Mouse (Mus musculus) hindbrain, postnatal 0 days (tissue): Measurements from ENCODE around the gene Mipol1. TPM values are rescaled to one million over a fixed set of nuclear protein-coding genes. Genes with fewer than 3 reads are reported as not detected.

ENCODE experiments used
- ATAC-seq: fragments of 200-750 bp; cut with Nextera tagmentation; 2 replicates; pipeline ENCODE4 v1.8.0; 2017; ENCODE audit warnings: mild to moderate bottlenecking, moderate TSS enrichment, moderate library complexity
- DNase-seq: peaks from one replicate; pipeline ENCODE4 v3.0.0-alpha.2; 2015; ENCODE audit warnings: low spot score
- H3K27ac ChIP-seq: fragments of 300-500 bp; sonication (generic); 2 replicates; pipeline ENCODE4 v1.5.1; 2014; ENCODE audit warnings: mild to moderate bottlenecking
- H3K27me3 ChIP-seq: fragments of 300-500 bp; sonication (generic); 2 replicates; pipeline ENCODE4 v1.6.1; 2014; ENCODE audit warnings: low read length, mixed read lengths; ENCODE audit not compliant: insufficient read depth
- H3K36me3 ChIP-seq: fragments of 300-500 bp; sonication (generic); 2 replicates; pipeline ENCODE4 v1.6.1; 2014; ENCODE audit warnings: low read length, mixed read lengths; ENCODE audit not compliant: insufficient read depth
- H3K4me1 ChIP-seq: fragments of 300-500 bp; sonication (generic); 2 replicates; pipeline ENCODE4 v1.6.1; 2014; ENCODE audit warnings: antibody characterized with exemption, low read length, mixed read lengths; ENCODE audit not compliant: insufficient read depth
- H3K4me2 ChIP-seq: fragments of 300-500 bp; sonication (generic); 2 replicates; pipeline ENCODE4 v1.6.1; 2014; ENCODE audit warnings: low read depth, mild to moderate bottlenecking, low read length, moderate library complexity, mixed read lengths
- H3K4me3 ChIP-seq: fragments of 300-500 bp; sonication (generic); 2 replicates; pipeline ENCODE4 v1.5.1; 2014; ENCODE audit warnings: low read length
- H3K9ac ChIP-seq: fragments of 300-500 bp; sonication (generic); replicated peaks from 2 replicates; pipeline ENCODE4 v1.6.1; 2014; ENCODE audit warnings: mild to moderate bottlenecking, low read length, moderate library complexity, mixed read lengths
- H3K9me3 ChIP-seq: fragments of 300-500 bp; sonication (generic); 2 replicates; pipeline ENCODE4 v1.6.1; 2016; ENCODE audit warnings: low read length, mixed read lengths
- CTCF ChIP-seq: IDR thresholded peaks from 2 replicates; pipeline ENCODE4 v1.5.1; 2016; ENCODE audit warnings: antibody characterized with exemption, control low read depth, low read depth
- WGBS: fragments of 180-500 bp; shearing (Covaris S2); extraction: QIAGEN DNeasy Blood & Tissue Kit; methylation state at CpG from one replicate; pipeline ENCODE4 v1.1.7; 2014; 5-methylcytosine and 5-hydroxymethylcytosine counted together
- polyA plus RNA-seq: library from polyadenylated mRNA; unstranded; fragments of >200 nt; fragmentation: Nextera tagmentation; extraction: Ambion mirVana; gene quantifications from 2 replicates; pipeline ENCODE4 v1.2.1, GENCODE M21; 2015
- total RNA-seq: library from RNA; depleted of rRNA; stranded (reverse); fragments of >200 nt; gene quantifications from 2 replicates; pipeline ENCODE4 v1.2.3, GENCODE M21; 2014

Gene Mipol1
- total and polyA plus RNA-seq, 2 experiments from 2014 or later, result 4.5 to 6.3 TPM

- Histone ChIP-seq H3K27me3 (no peaks in the 10 kb centered on the region), H3K4me1 (no peaks in the 10 kb centered on the region), H3K36me3 (no peaks in the 10 kb centered on the region), H3K9ac (no peak overlapping the region), H3K27ac (no peak overlapping the region), H3K9me3 (no peaks in the 10 kb centered on the region), H3K4me3 (no peak overlapping the region), H3K4me2 (no peak overlapping the region)
- WGBS, result 78% methylated on average over 1 of the region's 1 CpGs
- ATAC-seq, result no peak
- no peak for TF ChIP-seq CTCF
- no peak for DNase-seq
Observed at GRCm38 (mm10) chr12:57449299-57449698, 219.1 kb downstream of the Mipol1 start.

GRCm38 (mm10) chr12:57450017-57450583 lies 219.9 kb downstream of the Mipol1 start:
- ATAC-seq (no peak), DNase-seq (no peak)
- no peak for TF ChIP-seq CTCF
- 91% methylated on average over 5 of the region's 5 CpGs for whole genome bisulfite sequencing
- no peaks in the 10 kb centered on the region for H3K4me1 ChIP-seq
- no peaks in the 10 kb centered on the region for H3K27me3 ChIP-seq
- no peak overlapping the region for H3K4me2 ChIP-seq
- no peak overlapping the region for H3K9ac ChIP-seq
- no peak overlapping the region for H3K4me3 ChIP-seq
- no peak overlapping the region for H3K27ac ChIP-seq
- H3K9me3 ChIP-seq, result no peaks in the 10 kb centered on the region
- H3K36me3 ChIP-seq, result no peaks in the 10 kb centered on the region

GRCm38 (mm10) chr12:57456911-57457310 lies 226.7 kb downstream of the Mipol1 start:
- Histone ChIP-seq H3K9ac (no peak overlapping the region), H3K4me2 (no peak overlapping the region), H3K27ac (no peak overlapping the region), H3K9me3 (no peaks in the 10 kb centered on the region), H3K4me1 (no peaks in the 10 kb centered on the region), H3K36me3 (no peaks in the 10 kb centered on the region), H3K4me3 (no peak overlapping the region), H3K27me3 (no peaks in the 10 kb centered on the region)
- WGBS, result 48% methylated on average over 4 of the region's 4 CpGs
- ATAC-seq, result no peak
- no peak for DNase-seq
- TF ChIP-seq CTCF, result no peak

GRCm38 (mm10) chr12:57457339-57457738 lies 227.1 kb downstream of the Mipol1 start:
- TF ChIP-seq CTCF, result no peak
- H3K36me3 ChIP-seq, result no peaks in the 10 kb centered on the region
- no peaks in the 10 kb centered on the region for H3K4me1 ChIP-seq
- DNase-seq (no peak), ATAC-seq (no peak)
- no peak overlapping the region for H3K4me3 ChIP-seq
- no peaks in the 10 kb centered on the region for H3K27me3 ChIP-seq
- no peak overlapping the region for H3K27ac ChIP-seq
- no peak overlapping the region for H3K4me2 ChIP-seq
- 40% methylated on average over 4 of the region's 4 CpGs for WGBS
- no peak overlapping the region for H3K9ac ChIP-seq
- H3K9me3 ChIP-seq, result no peaks in the 10 kb centered on the region

GRCm38 (mm10) chr12:57464520-57465334 lies 234.5 kb downstream of the Mipol1 start:
- no peak for ATAC-seq
- no peaks in the 10 kb centered on the region for H3K9me3 ChIP-seq
- no peaks in the 10 kb centered on the region for H3K4me1 ChIP-seq
- WGBS, result 82% methylated on average over 12 of the region's 12 CpGs
- DNase-seq, result no peak
- H3K4me2 ChIP-seq, result no peak overlapping the region
- no peak overlapping the region for H3K9ac ChIP-seq
- H3K36me3 ChIP-seq, result no peaks in the 10 kb centered on the region
- H3K4me3 ChIP-seq, result no peak overlapping the region
- no peaks in the 10 kb centered on the region for H3K27me3 ChIP-seq
- no peak for TF ChIP-seq CTCF
- no peak overlapping the region for H3K27ac ChIP-seq

GRCm38 (mm10) chr12:57471786-57472185 lies 241.6 kb downstream of the Mipol1 start:
- no peak for TF ChIP-seq CTCF
- H3K4me1 ChIP-seq, result no peaks in the 10 kb centered on the region
- no peaks in the 10 kb centered on the region for H3K9me3 ChIP-seq
- H3K36me3 ChIP-seq, result no peaks in the 10 kb centered on the region
- no peak for DNase-seq
- 87% methylated on average over 8 of the region's 8 CpGs for WGBS
- no peak overlapping the region for H3K4me3 ChIP-seq
- H3K4me2 ChIP-seq, result no peak overlapping the region
- no peak overlapping the region for H3K27ac ChIP-seq
- ATAC-seq, result no peak
- no peaks in the 10 kb centered on the region for H3K27me3 ChIP-seq
- no peak overlapping the region for H3K9ac ChIP-seq

- Histone ChIP-seq H3K9me3 (no peaks in the 10 kb centered on the region), H3K4me2 (no peak overlapping the region), H3K27ac (no peak overlapping the region), H3K36me3 (no peaks in the 10 kb centered on the region), H3K27me3 (no peaks in the 10 kb centered on the region), H3K9ac (no peak overlapping the region), H3K4me3 (no peak overlapping the region), H3K4me1 (no peaks in the 10 kb centered on the region)
- ATAC-seq, result no peak
- no peak for TF ChIP-seq CTCF
- no peak for DNase-seq
- WGBS, result 81% methylated on average over 3 of the region's 3 CpGs
Observed at GRCm38 (mm10) chr12:57476876-57477275, 246.6 kb downstream of the Mipol1 start.
